Mouse (Mus musculus) lung, postnatal 14 days (tissue): ENCODE results near the gene Lrrc32.

Experiments
- DNase-seq: peaks from one replicate; pipeline ENCODE4 v3.0.0; 2021

Lrrc32 gene

DNA sequence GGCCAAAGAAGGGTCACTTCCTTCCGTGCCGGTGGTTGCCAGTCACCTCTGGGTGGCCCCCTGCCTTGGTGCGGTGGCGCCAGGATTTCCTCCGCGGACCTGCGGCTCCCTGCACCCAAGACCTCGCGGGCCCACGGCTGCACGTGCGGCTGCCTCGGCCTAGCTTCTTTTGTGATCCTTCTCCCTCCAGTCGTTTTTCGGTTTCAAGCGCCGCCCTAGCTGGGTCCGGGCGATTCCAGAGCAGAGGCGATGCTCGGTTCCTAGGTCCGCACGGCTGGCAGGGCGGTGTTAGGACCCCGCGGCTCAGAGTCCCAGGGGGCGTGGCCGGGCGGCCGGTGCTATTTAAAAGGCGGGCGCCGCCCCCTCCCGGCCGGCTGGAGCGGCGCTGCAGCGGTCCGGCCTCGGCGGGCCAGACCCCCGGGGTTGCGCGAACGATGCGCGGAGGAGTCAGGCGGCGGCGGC, 571 bp downstream of the Lrrc32 start:
- peak; percentile 85 for DNase-seq

DNA sequence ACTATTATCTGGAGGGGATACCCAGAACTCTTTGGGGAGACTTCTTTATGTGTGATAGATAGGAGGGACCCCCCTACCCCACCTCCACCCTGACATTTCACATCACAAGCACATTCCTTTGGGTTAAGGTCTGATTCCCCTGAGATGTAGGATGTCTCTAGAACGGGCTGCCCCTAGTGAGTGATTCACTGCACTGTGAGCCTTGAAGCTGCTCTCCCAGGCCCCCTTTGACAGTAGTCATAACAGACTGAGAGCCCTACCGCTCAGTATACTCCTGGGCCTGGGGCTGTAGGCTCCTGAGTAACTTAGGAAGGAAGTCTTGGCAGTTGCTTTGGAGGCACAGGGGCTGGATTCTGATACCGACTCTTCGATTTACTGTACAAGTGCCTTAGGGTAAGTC, 1.2 kb downstream of the Lrrc32 start:
- no peak for DNase-seq

DNA sequence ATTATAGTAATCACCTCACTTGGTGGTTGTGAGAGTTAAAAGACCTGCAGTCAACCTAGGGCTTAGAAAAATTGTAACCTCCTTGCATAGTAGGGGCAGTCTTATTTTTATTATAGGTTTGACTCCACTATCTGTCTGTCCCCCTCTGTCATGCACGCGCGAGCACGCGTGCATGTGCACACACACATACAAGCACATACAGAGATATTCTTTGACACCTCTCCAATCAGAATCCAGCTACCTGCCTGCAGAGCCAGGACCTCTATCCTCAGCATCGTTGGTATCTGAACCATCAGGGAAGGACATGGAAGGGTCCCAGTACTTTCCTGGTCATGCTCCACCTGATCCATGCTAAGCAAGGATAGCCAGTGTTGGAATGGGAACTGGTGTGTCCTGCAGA, 1.8 kb downstream of the Lrrc32 start:
- no peak for DNase-seq

- DNase-seq = no peak
Observed at GRCm38 (mm10) chr7:98491451-98492200, 2.5 kb downstream of the Lrrc32 start.

DNA sequence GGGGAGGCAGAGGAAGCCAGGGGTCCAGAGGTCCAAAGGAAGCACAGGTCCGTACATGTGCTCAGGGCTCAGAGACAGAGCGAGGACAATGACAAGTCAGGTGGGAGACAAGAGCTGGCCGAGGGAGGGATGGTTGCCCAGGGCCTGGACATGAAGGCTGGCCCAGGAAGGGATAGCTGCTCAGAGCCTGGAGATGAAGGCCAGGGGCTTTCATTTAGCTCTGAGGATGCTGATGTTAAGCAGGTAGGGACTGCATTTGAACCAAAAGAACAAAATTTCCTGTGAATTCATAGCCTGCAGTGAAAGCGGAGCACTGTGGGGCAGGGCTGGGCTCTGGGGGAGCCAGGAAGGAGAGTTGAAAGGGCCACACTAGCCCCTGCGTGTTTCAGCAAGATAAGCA, 3.2 kb downstream of the Lrrc32 start:
- DNase-seq = no peak

- no peak for DNase-seq
Observed at GRCm38 (mm10) chr7:98493307-98493706, 4.2 kb downstream of the Lrrc32 start.

DNA sequence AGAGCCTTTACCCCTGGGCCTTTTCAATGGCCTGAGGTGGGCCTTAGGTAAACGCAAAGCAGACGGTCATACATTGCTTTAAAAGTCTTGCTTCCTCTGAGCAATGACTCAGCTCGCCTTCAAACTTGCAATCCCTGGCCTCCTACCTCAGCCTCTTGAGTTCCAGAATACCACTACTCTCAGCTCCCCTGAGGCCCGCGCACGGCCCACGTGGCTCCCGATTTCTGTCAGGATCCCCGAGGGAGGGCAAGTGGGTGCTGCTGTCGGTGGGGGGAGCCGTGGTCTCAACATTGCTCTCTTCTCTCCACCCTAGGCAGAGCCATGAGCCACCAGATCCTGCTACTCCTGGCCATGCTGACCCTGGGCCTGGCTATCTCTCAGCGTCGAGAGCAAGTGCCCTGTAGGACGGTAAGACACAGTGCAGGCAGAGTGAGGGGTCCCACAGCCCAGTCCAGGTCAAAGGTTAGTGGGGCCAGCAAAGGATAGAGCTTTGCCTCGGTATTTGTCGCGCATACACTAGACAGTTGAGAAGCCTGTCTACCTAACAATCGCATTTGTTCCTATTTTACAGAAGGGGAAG, 4.9 kb downstream of the Lrrc32 start:
- DNase-seq = no peak

DNA sequence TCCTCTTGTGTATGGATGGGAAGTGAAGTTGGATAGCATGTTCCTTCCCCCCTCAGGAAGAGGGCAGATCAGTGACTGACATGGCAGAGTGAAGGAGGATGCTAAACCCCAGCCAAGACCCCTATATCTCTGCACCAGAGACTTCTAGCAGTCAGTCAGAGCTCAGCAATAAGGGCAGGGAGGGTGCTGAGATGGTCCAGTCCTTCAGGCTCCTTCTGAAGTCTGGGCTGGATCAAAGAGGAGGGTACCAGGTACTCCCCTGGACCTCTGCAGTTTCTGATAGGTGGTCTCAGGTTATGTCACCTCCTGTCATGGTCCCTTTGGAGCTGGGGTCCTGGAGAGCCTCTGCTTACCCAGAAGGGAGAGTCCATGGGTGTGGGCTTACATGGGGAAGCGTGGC, 6.5 kb downstream of the Lrrc32 start:
- no peak for DNase-seq

DNA sequence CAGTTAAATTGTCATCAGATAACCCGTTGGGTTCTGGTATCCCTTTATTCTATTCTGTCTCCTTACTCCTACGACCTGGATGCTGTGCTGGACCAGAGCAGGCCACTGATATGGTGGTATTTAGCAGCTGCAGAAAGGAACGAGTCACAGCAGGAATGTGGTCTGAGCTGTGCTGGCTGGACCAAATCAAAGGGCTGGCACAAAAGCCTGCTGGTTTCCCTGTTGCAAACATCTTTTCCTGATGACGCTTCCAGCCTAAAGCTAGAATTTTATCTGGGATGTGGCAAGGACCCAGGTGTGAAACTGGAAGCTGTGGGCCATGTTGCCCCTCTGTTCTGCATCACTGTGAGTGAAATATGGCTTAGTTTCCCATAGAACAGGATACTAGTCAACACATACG, 8.4 kb downstream of the Lrrc32 start:
- DNase-seq = no peak

- DNase-seq = no peak
Observed at GRCm38 (mm10) chr7:98498101-98498500, 9.0 kb downstream of the Lrrc32 start.

DNA sequence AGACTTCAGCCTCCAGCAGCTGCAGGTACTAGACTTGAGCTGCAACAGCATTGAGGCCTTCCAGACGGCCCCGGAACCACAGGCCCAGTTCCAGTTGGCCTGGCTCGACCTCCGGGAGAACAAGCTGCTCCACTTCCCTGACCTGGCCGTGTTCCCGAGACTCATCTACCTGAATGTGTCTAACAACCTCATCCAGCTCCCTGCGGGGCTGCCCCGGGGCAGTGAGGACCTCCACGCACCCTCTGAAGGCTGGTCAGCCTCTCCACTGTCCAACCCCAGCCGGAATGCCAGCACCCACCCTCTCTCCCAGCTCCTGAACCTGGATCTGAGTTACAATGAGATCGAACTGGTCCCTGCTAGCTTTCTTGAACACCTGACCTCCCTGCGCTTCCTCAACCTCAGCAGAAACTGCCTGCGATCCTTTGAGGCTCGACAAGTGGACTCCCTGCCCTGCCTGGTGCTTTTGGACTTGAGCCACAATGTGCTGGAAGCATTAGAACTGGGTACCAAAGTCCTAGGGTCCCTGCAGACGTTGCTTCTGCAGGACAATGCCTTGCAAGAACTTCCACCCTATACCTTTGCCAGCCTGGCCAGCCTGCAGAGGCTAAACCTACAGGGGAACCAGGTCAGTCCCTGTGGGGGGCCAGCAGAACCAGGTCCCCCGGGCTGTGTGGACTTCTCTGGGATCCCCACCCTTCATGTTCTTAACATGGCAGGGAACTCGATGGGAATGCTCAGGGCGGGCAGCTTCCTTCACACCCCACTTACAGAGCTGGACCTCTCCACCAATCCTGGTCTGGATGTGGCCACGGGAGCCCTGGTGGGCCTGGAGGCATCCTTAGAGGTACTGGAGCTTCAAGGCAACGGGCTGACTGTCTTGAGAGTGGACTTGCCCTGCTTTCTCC, 9.8 kb downstream of the Lrrc32 start:
- DNase-seq = no peak

GRCm38 (mm10) chr7:98499561-98500292, 10.6 kb downstream of the Lrrc32 start:
- no peak for DNase-seq

DNA sequence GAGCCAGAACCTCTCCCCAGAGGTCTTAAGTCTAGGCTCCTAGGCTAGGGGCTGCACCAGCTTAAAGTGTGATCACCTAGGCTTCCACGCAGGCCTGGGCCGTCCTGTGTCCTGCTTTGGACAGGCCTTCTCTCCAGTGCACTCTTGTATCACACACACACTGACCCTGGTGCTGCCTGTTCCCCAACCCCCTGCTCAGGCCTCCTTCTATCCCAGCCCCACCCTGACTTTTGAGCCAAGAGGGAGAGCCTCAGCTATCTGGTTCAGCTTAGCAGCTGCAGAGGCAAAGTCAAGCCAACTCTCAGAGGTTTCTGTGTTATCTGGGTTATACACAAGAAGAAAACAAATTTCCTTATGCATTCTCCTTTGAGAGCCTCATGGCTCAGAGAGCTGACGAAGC, 11.4 kb downstream of the Lrrc32 start:
- DNase-seq = no peak

GRCm38 (mm10) chr7:98501078-98501477, 12.0 kb downstream of the Lrrc32 start:
- DNase-seq = no peak

GRCm38 (mm10) chr7:98502921-98503320, 13.8 kb downstream of the Lrrc32 start:
- no peak for DNase-seq

- DNase-seq = no peak
Observed at GRCm38 (mm10) chr7:98503951-98504647, 15.0 kb downstream of the Lrrc32 start.

GRCm38 (mm10) chr7:98504726-98505314, 15.7 kb downstream of the Lrrc32 start:
- DNase-seq = no peak

- DNase-seq = no peak
Observed at GRCm38 (mm10) chr7:98505664-98506063, 16.6 kb downstream of the Lrrc32 start.

DNA sequence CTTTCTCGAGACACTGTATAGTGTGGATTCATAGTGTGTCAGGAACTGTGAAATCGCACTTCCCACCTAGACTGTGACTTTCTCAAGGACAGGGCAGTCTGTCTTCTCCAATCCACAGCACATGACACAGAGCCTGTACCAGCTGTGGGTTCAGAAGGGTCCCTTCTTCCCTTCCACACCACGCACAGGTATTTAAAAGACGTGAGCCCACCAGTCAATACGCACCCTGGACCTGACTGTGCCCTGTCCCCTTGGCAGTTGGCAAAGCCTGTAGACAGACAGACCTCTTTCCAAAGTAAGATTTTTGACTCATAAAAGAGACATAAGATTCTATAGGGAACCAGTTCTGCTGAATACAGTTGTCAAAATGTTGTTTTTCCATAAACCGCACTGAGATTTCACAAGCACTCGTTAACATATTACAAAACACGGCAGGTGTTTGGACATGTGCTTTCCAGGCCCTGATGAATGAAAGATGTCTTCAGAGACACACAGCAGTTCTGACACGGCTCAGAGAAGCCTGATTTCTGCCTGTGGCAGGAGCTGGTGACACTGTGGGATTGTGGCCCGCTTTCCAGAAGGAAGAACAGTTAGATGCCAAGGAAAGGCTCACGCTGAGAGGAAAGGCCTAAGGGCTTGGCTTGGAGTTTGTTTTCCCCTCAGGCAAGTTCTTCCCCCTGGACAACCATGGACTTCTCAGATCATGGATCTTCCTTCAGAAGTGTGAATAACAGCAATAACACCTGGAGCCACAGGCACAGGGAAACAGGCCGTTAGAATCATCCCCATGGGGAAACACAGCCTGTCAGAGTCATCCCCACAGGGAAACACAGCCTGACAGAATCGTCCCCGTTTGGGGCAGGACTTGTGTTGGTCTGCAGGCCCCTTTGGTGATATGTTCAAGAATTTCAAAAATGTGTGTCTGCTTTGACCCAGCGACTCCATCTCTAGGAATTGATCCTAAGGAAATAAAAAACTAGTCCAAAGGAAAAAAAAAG, 22.2 kb downstream of the Lrrc32 start:
- no peak for DNase-seq

DNA sequence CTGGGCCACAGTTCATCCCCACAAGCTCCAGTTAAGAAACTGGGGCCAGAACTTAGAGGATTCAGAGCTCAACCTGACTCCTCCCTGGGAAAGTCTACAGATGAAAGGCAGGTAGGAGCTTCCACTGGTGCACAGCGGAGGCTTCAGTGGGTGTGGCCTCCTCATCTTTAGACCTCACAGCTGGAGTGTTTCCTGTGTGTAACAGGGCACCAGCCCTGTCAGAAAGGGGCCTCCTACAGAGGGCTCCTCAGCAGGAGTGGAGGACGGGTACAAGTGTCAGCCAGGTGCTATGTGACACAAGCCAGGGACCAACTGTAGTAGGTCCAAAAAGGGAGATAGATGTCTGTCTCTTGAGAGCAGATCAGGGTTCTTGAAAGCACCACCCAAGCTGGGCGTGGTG, 24.2 kb downstream of the Lrrc32 start:
- no peak for DNase-seq

DNA sequence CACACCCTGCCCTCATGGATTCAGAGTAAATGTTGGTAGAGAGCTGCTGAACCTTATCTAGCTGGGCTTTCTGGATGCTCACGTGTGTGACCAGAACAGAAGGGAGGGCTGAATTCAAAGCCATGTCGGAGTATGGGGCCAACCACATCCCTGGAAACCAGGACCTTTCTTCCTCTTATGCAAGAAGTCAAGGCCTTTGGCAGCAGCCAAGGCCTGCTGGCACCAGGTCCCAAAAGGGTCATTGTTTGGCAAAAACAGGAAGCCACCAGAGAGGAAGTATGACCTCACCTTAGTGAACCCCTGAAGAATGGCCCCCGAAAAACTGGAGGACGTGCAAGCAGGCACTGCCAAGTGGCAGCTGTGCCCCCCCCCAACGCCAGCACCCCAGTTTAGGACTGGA, 33.5 kb downstream of the Lrrc32 start:
- DNase-seq = peak; percentile 58
